Mouse (Mus musculus) cortical plate, adult 2 months (tissue): ENCODE data around the gene Vwc2. TPM values are rescaled to one million over a fixed set of nuclear protein-coding genes. Genes with fewer than 3 reads are reported as not detected.
A peak's percentile ranks its signal among the peaks of the same experiment; 100 is the strongest.

Experiments
- H3K27ac ChIP-seq: fragments of 200-500 bp; 2 replicates; pipeline ENCODE4 v1.5.1; 2012; ENCODE audit warnings: low read length, control low read depth, inconsistent platforms; ENCODE audit not compliant: insufficient read depth
- H3K4me1 ChIP-seq: fragments of 200-500 bp; 2 replicates; pipeline ENCODE4 v1.6.1; 2011; ENCODE audit warnings: low read length; ENCODE audit not compliant: control insufficient read depth, insufficient read depth
- H3K4me3 ChIP-seq: fragments of 200-500 bp; 2 replicates; pipeline ENCODE4 v1.5.1; 2011; ENCODE audit warnings: mild to moderate bottlenecking, low read length, control low read depth; ENCODE audit not compliant: insufficient read depth
- CTCF ChIP-seq: fragments of 200-500 bp; IDR thresholded peaks from 2 replicates; pipeline ENCODE4 v1.5.1; 2011; ENCODE audit warnings: mild to moderate bottlenecking, control low read depth, low read length; ENCODE audit not compliant: insufficient read depth; ENCODE audit errors: extremely low read depth
- POLR2A ChIP-seq: fragments of 200-500 bp; IDR thresholded peaks from 2 replicates; pipeline ENCODE4 v1.6.1; 2011; ENCODE audit warnings: mild to moderate bottlenecking, low read length, control low read depth; ENCODE audit not compliant: insufficient read depth; ENCODE audit errors: extremely low read depth
- polyA plus RNA-seq: library from polyadenylated mRNA; depleted of rRNA; stranded (reverse); fragments of >200 nt; gene quantifications from 2 replicates; pipeline ENCODE4 v1.2.3, GENCODE M21; 2012

The Vwc2 gene
- polyA plus RNA-seq, 1 experiment, result 7.4 TPM

GRCm38 (mm10) chr11:11182705-11183104 lies 68.7 kb downstream of the Vwc2 start:
- Histone ChIP-seq H3K4me1 (no peaks in the 10 kb centered on the region), H3K27ac (no peak overlapping the region), H3K4me3 (no peak overlapping the region)
- TF ChIP-seq CTCF, result no peak
- no peak for TF ChIP-seq POLR2A

GRCm38 (mm10) chr11:11223162-11223561 lies 109.1 kb downstream of the Vwc2 start:
- no peaks in the 10 kb centered on the region for H3K4me1 ChIP-seq
- no peak overlapping the region for H3K27ac ChIP-seq
- H3K4me3 ChIP-seq, result no peak overlapping the region
- TF ChIP-seq CTCF (0 out of 2 replicates have a peak, but pooled peaks have one; percentile 17), POLR2A (no peak)

- TF ChIP-seq POLR2A, result no peak
- no peak for TF ChIP-seq CTCF
These were observed 125.3 kb downstream of the Vwc2 start for GRCm38 (mm10) chr11:11239346-11239745.

GRCm38 (mm10) chr11:11242694-11243377 lies 128.8 kb downstream of the Vwc2 start:
- H3K27ac ChIP-seq, result no peak overlapping the region

More at GRCm38 (mm10) chr11:11239346-11239745, 125.3 kb downstream of the Vwc2 start:
- no peak overlapping the region for H3K27ac ChIP-seq
- H3K4me3 ChIP-seq, result no peak overlapping the region
- no peaks in the 10 kb centered on the region for H3K4me1 ChIP-seq

DNA sequence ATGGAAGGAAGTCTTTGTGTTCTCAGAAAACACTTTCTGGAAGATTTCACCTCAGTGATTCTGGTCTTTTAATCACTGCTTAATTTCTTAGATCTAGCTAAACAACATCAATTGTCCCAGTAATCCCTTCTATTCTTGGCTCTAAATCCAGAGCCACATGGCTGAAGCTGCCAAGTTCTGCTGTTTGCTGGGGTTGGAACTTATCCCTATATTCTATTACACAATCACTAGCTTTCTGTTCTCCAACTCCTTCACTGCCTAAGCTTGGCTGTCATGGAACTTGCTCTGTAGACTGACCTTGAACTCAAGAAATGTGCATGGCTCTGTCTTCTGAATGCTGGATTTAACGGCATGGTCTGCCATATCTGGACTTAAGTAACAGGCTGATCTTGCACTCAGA lies 143.3 kb downstream of the Vwc2 start:
- Histone ChIP-seq H3K4me1 (no peaks in the 10 kb centered on the region), H3K27ac (no peak overlapping the region), H3K4me3 (no peak overlapping the region)
- TF ChIP-seq CTCF (no peak), POLR2A (no peak)

More at GRCm38 (mm10) chr11:11242694-11243377, 128.8 kb downstream of the Vwc2 start:
- Histone ChIP-seq H3K4me3 (no peak overlapping the region), H3K4me1 (no peaks in the 10 kb centered on the region)
- TF ChIP-seq POLR2A, result no peak
- no peak for TF ChIP-seq CTCF

- H3K27ac ChIP-seq, result no peak overlapping the region
- H3K4me1 ChIP-seq, result no peaks in the 10 kb centered on the region
- no peak for TF ChIP-seq POLR2A
- TF ChIP-seq CTCF, result no peak
- no peak overlapping the region for H3K4me3 ChIP-seq
These were observed 166.1 kb downstream of the Vwc2 start for GRCm38 (mm10) chr11:11280128-11280527.

DNA sequence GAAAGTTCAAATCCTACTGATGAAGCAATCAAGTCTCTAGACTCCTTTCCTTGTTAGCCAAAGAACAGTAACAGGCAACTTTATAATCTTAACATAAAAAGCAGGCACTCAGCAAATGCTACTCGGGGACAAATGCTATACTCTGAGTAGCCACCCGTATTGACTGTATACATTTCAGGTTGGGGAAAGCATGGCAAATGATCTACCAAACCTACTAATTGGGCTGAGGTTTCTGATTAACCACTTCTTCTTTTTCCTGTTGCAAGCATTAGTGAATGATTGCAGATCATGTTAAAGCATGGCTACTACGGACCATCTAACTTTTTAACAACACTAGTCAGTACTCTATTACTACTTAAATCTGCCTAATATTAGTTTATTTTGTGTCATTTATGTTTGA lies 169.5 kb downstream of the Vwc2 start:
- no peak overlapping the region for H3K4me3 ChIP-seq
- no peak overlapping the region for H3K27ac ChIP-seq
- H3K4me1 ChIP-seq, result no peaks in the 10 kb centered on the region
- TF ChIP-seq CTCF, result no peak
- TF ChIP-seq POLR2A, result no peak
